Mouse (Mus musculus): ENCODE results near the gene Fer. TPM values are rescaled to one million over a fixed set of nuclear protein-coding genes. Genes with fewer than 3 reads are reported as not detected.

Fer gene
- polyA plus RNA-seq, 1 experiment from 2014 or later, result 32.2 TPM

DNA sequence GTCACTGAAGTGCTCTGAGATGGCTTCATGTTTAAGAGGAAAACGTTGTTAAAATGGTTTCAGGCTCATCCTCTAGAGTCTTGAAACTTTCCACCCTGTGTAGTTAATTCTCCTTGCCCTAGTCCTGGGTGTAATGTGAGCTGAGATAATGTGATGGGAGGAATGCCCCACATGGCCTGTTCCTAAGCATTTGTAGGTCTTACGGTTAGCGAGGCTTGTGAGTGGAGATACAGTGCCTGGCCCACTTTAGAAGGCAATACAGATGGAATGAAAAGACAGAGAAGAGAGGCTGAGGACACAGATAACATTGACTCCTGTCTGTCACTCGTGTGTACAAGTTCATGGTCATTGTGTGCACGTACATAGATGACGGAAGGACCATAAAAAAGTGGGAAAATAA lies 134.8 kb downstream of the Fer start:
- no peak for ATAC-seq (ENCODE audit: insufficient read depth)
- Histone ChIP-seq H3K9me3 (ENCODE audit: low read depth, low read length) (no peaks in the 10 kb centered on the region), H3K9ac (no peak overlapping the region), H3K4me3 (ENCODE audit: low read depth, low read length) (no peak overlapping the region), H3K36me3 (ENCODE audit: insufficient read depth) (no peaks in the 10 kb centered on the region), H3K27ac (ENCODE audit: low read depth) (no peak overlapping the region), H3K4me2 (no peak overlapping the region), H3K4me1 (ENCODE audit: insufficient read depth) (no peaks in the 10 kb centered on the region), H3K27me3 (ENCODE audit: insufficient read depth, low read length) (no peaks in the 10 kb centered on the region)
- no peak for DNase-seq
- no peak for TF ChIP-seq CTCF (IDR thresholded peaks at IDR 0.05; ENCODE audit: low read depth)
- WGBS, result 79% methylated on average over 6 of the region's 6 CpGs

DNA sequence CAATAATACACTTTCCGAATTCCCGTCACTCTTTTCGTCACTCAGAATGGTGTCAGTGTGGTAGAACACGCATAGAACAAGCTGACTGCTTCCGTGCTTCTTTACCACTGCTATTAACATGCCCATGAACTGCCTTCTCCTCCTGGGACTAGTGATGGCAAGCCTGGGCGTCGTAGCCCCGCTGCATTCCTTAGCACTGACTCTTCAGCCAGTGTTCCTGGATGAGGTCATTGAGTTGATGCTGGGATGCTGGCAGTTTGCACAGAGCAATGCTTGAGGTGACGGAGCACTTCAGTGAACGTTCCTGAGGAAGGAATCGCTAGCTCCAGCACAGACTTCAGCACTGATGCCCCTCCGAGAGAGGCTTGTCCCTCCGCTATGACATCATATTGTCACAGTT lies 140.6 kb downstream of the Fer start:
- 51% methylated on average over 13 of the region's 13 CpGs for WGBS
- TF ChIP-seq CTCF (IDR thresholded peaks at IDR 0.05; ENCODE audit: low read depth), result no peak

DNA sequence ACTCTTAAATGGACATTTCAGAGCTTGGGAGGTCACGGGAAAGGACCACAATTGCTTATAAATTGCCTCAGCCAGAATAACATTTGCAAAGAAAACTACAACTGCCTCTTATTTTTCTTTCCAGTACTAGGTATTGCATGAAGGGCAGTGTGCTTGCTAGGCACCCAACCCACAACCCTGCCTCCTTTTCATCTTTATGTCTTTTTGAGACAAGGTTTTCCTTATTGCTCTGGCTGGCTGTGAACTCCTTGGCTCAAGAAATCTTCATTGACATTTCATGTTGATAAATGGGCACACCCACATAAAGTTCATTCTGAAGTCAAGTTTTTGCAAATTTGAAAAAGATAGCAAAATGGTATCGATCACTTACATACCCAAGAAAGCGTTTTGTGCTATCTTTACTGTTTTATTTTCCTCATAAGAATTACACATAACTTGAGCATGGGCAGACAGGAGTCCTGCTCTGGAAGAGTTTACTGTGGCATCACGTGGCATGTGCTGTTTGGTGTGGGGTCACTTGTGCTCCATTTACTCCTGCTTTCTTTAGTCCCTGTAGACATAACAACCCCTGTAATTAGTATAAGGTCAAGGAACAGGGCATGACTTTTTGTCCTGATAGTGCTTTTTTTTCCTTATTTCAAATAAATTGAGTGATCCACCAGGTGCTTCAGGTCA lies 142.8 kb downstream of the Fer start:
- 70% methylated on average over 4 of the region's 4 CpGs for WGBS
- Histone ChIP-seq H3K4me2 (no peak overlapping the region), H3K9me3 (ENCODE audit: low read depth, low read length) (no peaks in the 10 kb centered on the region), H3K4me1 (ENCODE audit: insufficient read depth) (no peaks in the 10 kb centered on the region), H3K4me3 (ENCODE audit: low read depth, low read length) (no peak overlapping the region), H3K9ac (no peak overlapping the region), H3K27ac (ENCODE audit: low read depth) (no peak overlapping the region), H3K36me3 (ENCODE audit: insufficient read depth) (no peaks in the 10 kb centered on the region), H3K27me3 (ENCODE audit: insufficient read depth, low read length) (no peaks in the 10 kb centered on the region)
- no peak for TF ChIP-seq CTCF (IDR thresholded peaks at IDR 0.05; ENCODE audit: low read depth)
- no peak for ATAC-seq (ENCODE audit: insufficient read depth)
- no peak for DNase-seq

More for the DNA sequence above, 140.6 kb downstream of the Fer start:
- Histone ChIP-seq H3K27me3 (ENCODE audit: insufficient read depth, low read length) (no peaks in the 10 kb centered on the region), H3K9ac (no peak overlapping the region), H3K4me2 (no peak overlapping the region), H3K27ac (ENCODE audit: low read depth) (no peak overlapping the region), H3K4me1 (ENCODE audit: insufficient read depth) (no peaks in the 10 kb centered on the region), H3K36me3 (ENCODE audit: insufficient read depth) (no peaks in the 10 kb centered on the region), H3K4me3 (ENCODE audit: low read depth, low read length) (no peak overlapping the region), H3K9me3 (ENCODE audit: low read depth, low read length) (no peaks in the 10 kb centered on the region)
- DNase-seq (peak; percentile 57), ATAC-seq (ENCODE audit: insufficient read depth) (peak; percentile 87; the same call in 1 of the 2 replicates)

DNA sequence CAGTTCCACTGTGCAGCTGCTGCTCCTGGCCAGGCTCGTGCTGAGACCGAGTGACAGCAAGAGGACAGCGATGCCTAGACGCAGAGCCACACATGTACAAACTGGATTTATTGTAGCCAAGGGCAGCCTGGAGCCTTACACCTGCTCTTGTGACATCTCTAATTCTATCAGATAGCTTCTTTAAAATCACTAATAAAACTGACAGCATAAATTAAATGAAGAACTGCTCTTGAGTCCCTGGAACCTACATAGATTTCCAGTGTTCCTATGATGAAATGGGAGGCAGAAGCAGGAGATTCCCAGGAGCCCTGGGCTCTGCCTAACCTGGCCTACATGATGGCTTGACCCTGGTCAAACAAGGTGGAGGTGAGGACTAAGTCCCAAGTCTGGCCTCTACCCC lies 153.7 kb downstream of the Fer start:
- 87% methylated on average over 4 of the region's 4 CpGs for WGBS
- TF ChIP-seq CTCF (IDR thresholded peaks at IDR 0.05; ENCODE audit: low read depth), result no peak
- H3K9me3 ChIP-seq (ENCODE audit: low read depth, low read length), result no peaks in the 10 kb centered on the region
- no peak overlapping the region for H3K27ac ChIP-seq (ENCODE audit: low read depth)
- DNase-seq (no peak), ATAC-seq (ENCODE audit: insufficient read depth) (no peak)
- H3K27me3 ChIP-seq (ENCODE audit: insufficient read depth, low read length), result no peaks in the 10 kb centered on the region
- H3K4me2 ChIP-seq, result no peak overlapping the region
- H3K9ac ChIP-seq, result no peak overlapping the region
- no peak overlapping the region for H3K4me3 ChIP-seq (ENCODE audit: low read depth, low read length)
- H3K4me1 ChIP-seq (ENCODE audit: insufficient read depth), result no peaks in the 10 kb centered on the region
- H3K36me3 ChIP-seq (ENCODE audit: insufficient read depth), result no peaks in the 10 kb centered on the region

DNA sequence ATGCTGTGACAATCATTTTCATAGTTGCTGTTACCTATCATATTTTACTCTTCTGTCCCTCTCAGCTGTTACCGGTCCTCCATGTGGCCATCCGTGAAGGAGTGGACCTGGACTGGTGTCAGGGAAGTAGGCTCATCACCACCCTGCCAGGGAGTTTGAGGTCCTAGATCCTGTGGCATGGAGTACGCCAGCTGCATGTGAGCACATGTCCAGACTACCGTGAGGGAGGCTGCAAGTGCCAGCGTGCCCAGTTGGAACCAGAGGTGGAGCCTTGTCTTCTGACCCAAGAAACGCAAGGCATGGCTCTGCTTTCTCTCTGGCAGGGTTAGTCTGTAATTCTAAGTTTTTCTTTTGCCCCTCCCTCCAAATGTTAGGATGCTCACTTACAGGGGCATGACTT lies 155.4 kb downstream of the Fer start:
- no peaks in the 10 kb centered on the region for H3K4me1 ChIP-seq (ENCODE audit: insufficient read depth)

DNA sequence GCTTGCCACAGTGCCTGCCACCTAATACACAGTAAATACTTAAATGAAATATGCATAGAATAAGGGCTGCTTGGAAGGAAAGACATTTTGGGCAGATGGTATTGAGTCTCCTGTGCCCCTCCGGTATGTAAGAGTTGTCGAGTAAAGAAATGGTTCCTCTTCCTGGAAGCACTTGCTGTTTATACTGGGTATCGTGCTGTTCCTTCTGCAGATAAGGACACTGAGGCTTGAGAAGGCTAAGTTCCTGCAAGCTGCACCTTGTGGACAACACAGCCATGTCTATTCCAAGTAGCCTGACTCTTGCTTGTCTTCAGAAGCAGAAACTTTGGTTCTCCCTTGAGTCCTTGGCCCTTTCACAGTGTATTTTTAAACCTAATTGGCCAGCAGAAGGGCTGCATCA lies 156.0 kb downstream of the Fer start:
- ATAC-seq (ENCODE audit: insufficient read depth) (no peak), DNase-seq (no peak)
- H3K9ac ChIP-seq, result no peak overlapping the region
- H3K4me3 ChIP-seq (ENCODE audit: low read depth, low read length), result no peak overlapping the region
- 65% methylated on average over 3 of the region's 3 CpGs for WGBS
- no peak overlapping the region for H3K27ac ChIP-seq (ENCODE audit: low read depth)
- H3K4me2 ChIP-seq, result no peak overlapping the region
- H3K9me3 ChIP-seq (ENCODE audit: low read depth, low read length), result no peaks in the 10 kb centered on the region
- H3K36me3 ChIP-seq (ENCODE audit: insufficient read depth), result no peaks in the 10 kb centered on the region
- no peaks in the 10 kb centered on the region for H3K27me3 ChIP-seq (ENCODE audit: insufficient read depth, low read length)
- TF ChIP-seq CTCF (IDR thresholded peaks at IDR 0.05; ENCODE audit: low read depth), result no peak
- H3K4me1 ChIP-seq (ENCODE audit: insufficient read depth), result no peaks in the 10 kb centered on the region

More for the DNA sequence above, 155.4 kb downstream of the Fer start:
- H3K27me3 ChIP-seq (ENCODE audit: insufficient read depth, low read length), result no peaks in the 10 kb centered on the region
- H3K4me2 ChIP-seq, result no peak overlapping the region
- H3K27ac ChIP-seq (ENCODE audit: low read depth), result no peak overlapping the region
- no peaks in the 10 kb centered on the region for H3K9me3 ChIP-seq (ENCODE audit: low read depth, low read length)
- no peak for DNase-seq
- H3K36me3 ChIP-seq (ENCODE audit: insufficient read depth), result no peaks in the 10 kb centered on the region
- no peak overlapping the region for H3K4me3 ChIP-seq (ENCODE audit: low read depth, low read length)
- no peak overlapping the region for H3K9ac ChIP-seq
- TF ChIP-seq CTCF (IDR thresholded peaks at IDR 0.05; ENCODE audit: low read depth), result no peak
- ATAC-seq (ENCODE audit: insufficient read depth), result no peak
- WGBS, result 88% methylated on average over 6 of the region's 6 CpGs

DNA sequence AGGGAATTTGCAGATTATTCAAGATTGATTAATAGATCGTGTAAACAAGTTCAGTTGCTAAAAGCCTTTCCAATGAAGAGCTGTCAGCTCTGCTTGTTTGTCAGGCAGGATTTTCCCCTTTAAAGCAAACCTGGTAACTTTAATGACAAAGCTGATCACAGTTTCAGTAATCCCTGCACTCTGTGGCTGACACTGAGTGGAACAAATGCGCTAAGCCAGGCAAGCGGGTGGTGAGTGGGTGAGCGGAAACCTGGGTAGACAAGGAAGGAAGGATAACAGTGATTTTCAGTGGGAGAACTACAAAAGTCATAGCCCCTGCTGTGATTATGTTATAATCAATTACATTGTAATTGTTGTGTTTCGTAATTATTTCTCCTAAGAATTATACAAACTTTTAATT lies 156.8 kb downstream of the Fer start:
- H3K9me3 ChIP-seq (ENCODE audit: low read depth, low read length), result no peaks in the 10 kb centered on the region
- no peaks in the 10 kb centered on the region for H3K27me3 ChIP-seq (ENCODE audit: insufficient read depth, low read length)
- no peaks in the 10 kb centered on the region for H3K4me1 ChIP-seq (ENCODE audit: insufficient read depth)
- no peak overlapping the region for H3K27ac ChIP-seq (ENCODE audit: low read depth)
- no peak overlapping the region for H3K9ac ChIP-seq
- H3K4me2 ChIP-seq, result no peak overlapping the region
- no peak for TF ChIP-seq CTCF (IDR thresholded peaks at IDR 0.05; ENCODE audit: low read depth)
- no peaks in the 10 kb centered on the region for H3K36me3 ChIP-seq (ENCODE audit: insufficient read depth)
- ATAC-seq (ENCODE audit: insufficient read depth) (no peak), DNase-seq (no peak)
- 45% methylated on average over 5 of the region's 5 CpGs for WGBS
- no peak overlapping the region for H3K4me3 ChIP-seq (ENCODE audit: low read depth, low read length)
